Mouse (Mus musculus) CH12.LX (cell line): ENCODE measurements at regions not wholly inside any gene's neighbourhood (a gene's known extent, or its start where the extent isn't known, plus 50 kb on each side); places are given as distances from the start of the nearest gene placed in this dataset.

Source experiments
- CHD2 ChIP-seq: IDR thresholded peaks from 2 replicates; pipeline ENCODE4 v1.6.1; 2011; ENCODE audit warnings: low read length, improper control_type of control experiment
- CTCF ChIP-seq, 2 experiments: IDR thresholded peaks in 1 of 2; conservative IDR thresholded peaks in 1 of 2; 2 replicates each; pipeline ENCODE4 v1.5.1; 2011 to 2012; ENCODE audit warnings: low read depth in 2 of 2, low read length in 2 of 2, improper control_type of control experiment in 1 of 2, inconsistent platforms in 1 of 2, mild to moderate bottlenecking in 1 of 2, moderate library complexity in 1 of 2
- ELF1 ChIP-seq: IDR thresholded peaks from 2 replicates; pipeline ENCODE4 v1.6.1; 2014; ENCODE audit warnings: low read depth, mild to moderate bottlenecking, inconsistent platforms, low read length, improper control_type of control experiment
- EP300 ChIP-seq: IDR thresholded peaks from 2 replicates; pipeline ENCODE4 v1.6.1; 2011; ENCODE audit warnings: low read length, improper control_type of control experiment
- ETS1 ChIP-seq: conservative IDR thresholded peaks from 2 replicates; pipeline ENCODE4 v1.6.1; 2012; ENCODE audit warnings: low read depth, mild to moderate bottlenecking, inconsistent platforms, low read length, improper control_type of control experiment, moderate library complexity
- POLR2A ChIP-seq: IDR thresholded peaks from 2 replicates; pipeline ENCODE4 v1.6.1; 2011; ENCODE audit warnings: low read depth, mild to moderate bottlenecking, improper control_type of control experiment, low read length
- POLR2AphosphoS2 ChIP-seq: IDR thresholded peaks from 2 replicates; pipeline ENCODE4 v1.6.1; 2011; ENCODE audit warnings: low read depth, low read length, improper control_type of control experiment
- USF1 ChIP-seq: IDR thresholded peaks from 2 replicates; pipeline ENCODE4 v1.6.1; 2014; ENCODE audit warnings: low read depth, mild to moderate bottlenecking, inconsistent platforms, low read length, improper control_type of control experiment

GRCm38 (mm10) chr14:100561884-100562283 is 277.4 kb upstream of the Klf12 start:
- TF ChIP-seq CHD2 (no peak), ETS1 (no peak), POLR2A (no peak), USF1 (no peak), ELF1 (no peak), POLR2AphosphoS2 (no peak), EP300 (no peak), CTCF (conservative IDR thresholded peaks at IDR 0.05 in 1 of 2, IDR thresholded peaks at IDR 0.05 in 1 of 2; ENCODE audit: low read depth in 2 of 2, low read length in 2 of 2) (no peak)
